Mouse (Mus musculus) forebrain, embryonic 10.5 days (tissue): ENCODE measurements at regions not wholly inside any gene's neighbourhood (a gene's known extent, or its start where the extent isn't known, plus 50 kb on each side); places are given as distances from the start of the nearest gene placed in this dataset.

Experiments
- DNase-seq: peaks from one replicate; pipeline ENCODE4 v3.0.0-alpha.2; 2017; ENCODE audit warnings: low spot score; ENCODE audit errors: extremely low spot score
- H3K27ac ChIP-seq: fragments of 300-500 bp; sonication (generic); 2 replicates; pipeline ENCODE4 v1.5.1; 2016; ENCODE audit warnings: mild to moderate bottlenecking
- H3K27me3 ChIP-seq: fragments of 300-500 bp; sonication (generic); 2 replicates; pipeline ENCODE4 v1.6.1; 2016; ENCODE audit warnings: mild to moderate bottlenecking; ENCODE audit not compliant: poor library complexity, severe bottlenecking
- H3K36me3 ChIP-seq: fragments of 300-500 bp; sonication (generic); replicated peaks from 2 replicates; pipeline ENCODE4 v1.6.1; 2016; ENCODE audit warnings: mild to moderate bottlenecking, moderate library complexity
- H3K4me1 ChIP-seq: fragments of 300-500 bp; sonication (generic); 2 replicates; pipeline ENCODE4 v1.6.1; 2016
- H3K4me3 ChIP-seq: fragments of 300-500 bp; sonication (generic); 2 replicates; pipeline ENCODE4 v1.5.1; 2016; ENCODE audit warnings: mild to moderate bottlenecking, moderate library complexity
- H3K9me3 ChIP-seq: fragments of 300-500 bp; sonication (generic); 2 replicates; pipeline ENCODE4 v1.6.1; 2016; ENCODE audit warnings: mild to moderate bottlenecking, moderate library complexity
- WGBS: fragments of 180-500 bp; shearing (Covaris S2); methylation state at CpG from one replicate; pipeline ENCODE4 v1.1.7; 2016; 5-methylcytosine and 5-hydroxymethylcytosine counted together

DNA sequence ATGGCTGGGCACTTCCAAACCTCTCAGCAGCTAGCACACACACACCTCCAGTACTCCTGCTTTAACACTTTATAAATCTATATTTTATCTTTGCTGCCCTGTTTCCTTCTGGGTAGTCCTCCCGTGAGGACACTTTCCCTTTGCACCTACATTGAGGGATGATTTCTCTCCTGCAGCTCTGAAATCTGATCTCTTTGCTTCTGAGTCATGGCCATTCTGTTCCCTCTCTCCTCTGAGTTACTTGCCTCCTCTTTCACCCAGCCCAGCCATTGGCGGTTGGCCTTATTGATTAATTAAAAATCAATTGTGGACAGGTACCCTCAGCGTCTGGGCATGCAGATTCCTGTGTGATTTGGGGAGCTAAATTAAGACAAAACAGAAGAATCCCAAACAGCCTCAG lies 58.0 kb upstream of the Cxcl12 start:
- Histone ChIP-seq H3K36me3 (no peaks in the 10 kb centered on the region), H3K4me1 (peaks cover 1% of the 10 kb centered on the region; the same call in 1 of the 2 replicates), H3K27ac (no peak overlapping the region), H3K9me3 (no peaks in the 10 kb centered on the region), H3K27me3 (no peaks in the 10 kb centered on the region), H3K4me3 (no peak overlapping the region)
- 78% methylated on average over 3 of the region's 3 CpGs for WGBS
- DNase-seq = no peak

DNA sequence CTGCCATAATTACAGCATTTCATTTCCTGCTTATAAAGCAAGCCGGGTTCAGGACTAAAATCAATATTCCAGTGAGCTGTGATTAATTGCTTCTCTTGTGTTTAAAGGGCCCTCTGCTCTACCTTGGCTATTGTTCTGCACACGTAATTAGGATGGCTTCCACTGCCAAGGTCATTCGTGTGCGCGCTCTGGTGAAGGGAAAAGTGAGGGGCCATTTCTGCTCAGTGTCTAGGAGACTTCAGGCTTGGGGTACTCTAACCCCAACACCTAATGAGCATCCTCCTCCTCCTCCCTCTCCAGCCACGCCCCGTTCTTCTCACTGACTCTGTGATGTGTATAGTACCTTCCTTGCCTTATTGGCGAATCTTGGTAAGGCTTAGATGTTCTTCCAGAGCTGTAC lies 53.5 kb upstream of the Cxcl12 start:
- Histone ChIP-seq H3K4me3 (no peak overlapping the region), H3K27me3 (no peaks in the 10 kb centered on the region)
- WGBS = 85% methylated on average over 8 of the region's 8 CpGs

DNA sequence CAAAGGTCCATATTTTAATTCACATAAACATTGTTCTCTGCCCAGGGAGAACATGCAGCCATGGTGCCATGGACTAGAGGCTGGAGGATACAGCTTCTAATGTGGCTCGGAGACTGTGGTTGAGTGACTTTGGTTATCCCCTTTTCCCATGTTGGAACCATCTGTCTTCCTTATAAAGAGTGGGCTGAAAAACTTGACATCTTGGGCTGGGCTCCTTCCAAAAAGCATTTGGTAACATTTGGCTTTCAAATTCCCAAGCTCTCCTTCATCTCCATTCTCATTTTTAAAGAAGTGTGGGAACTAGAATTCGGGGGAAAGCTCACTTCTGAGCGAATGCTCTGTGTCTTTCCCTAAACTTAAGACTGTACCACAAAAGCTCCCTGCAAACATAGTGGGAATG lies 50.3 kb upstream of the Cxcl12 start:
- no peak for DNase-seq
- Histone ChIP-seq H3K4me1 (0 out of 2 replicates have a peak, but pooled peaks cover 2% of the 10 kb centered on the region), H3K27me3 (no peaks in the 10 kb centered on the region), H3K4me3 (no peak overlapping the region), H3K27ac (no peak overlapping the region), H3K9me3 (no peaks in the 10 kb centered on the region), H3K36me3 (no peaks in the 10 kb centered on the region)
- WGBS = 91% methylated on average over 3 of the region's 3 CpGs

More for the DNA sequence above, 53.5 kb upstream of the Cxcl12 start:
- Histone ChIP-seq H3K36me3 (no peaks in the 10 kb centered on the region), H3K27ac (no peak overlapping the region), H3K4me1 (0 out of 2 replicates have a peak, but pooled peaks cover 2% of the 10 kb centered on the region), H3K9me3 (no peaks in the 10 kb centered on the region)
- DNase-seq = no peak
